Mouse (Mus musculus): ENCODE data around the gene Cnbp.

GRCm38 (mm10) chr6:87882816-87883215, 31.9 kb upstream of the Cnbp start:
- TF ChIP-seq POLR2A (IDR thresholded peaks at IDR 0.05; ENCODE audit: borderline replicate concordance, control insufficient read depth, low read depth, low read length) = no peak
- TF ChIP-seq CTCF (IDR thresholded peaks at IDR 0.05; ENCODE audit: control insufficient read depth, insufficient read depth, low read length) = no peak

Data from bone marrow, adult 2 months (tissue).